Mouse (Mus musculus) lung, embryonic 16.5 days (tissue): ENCODE measurements around the gene Nxpe2. TPM values are rescaled to one million over a fixed set of nuclear protein-coding genes. Genes with fewer than 3 reads are reported as not detected.

Source experiments
- ATAC-seq: fragments of 200-750 bp; cut with Nextera tagmentation; 2 replicates; pipeline ENCODE4 v1.8.0; 2017; ENCODE audit warnings: low read depth, mild to moderate bottlenecking, moderate library complexity
- H3K27ac ChIP-seq: fragments of 300-500 bp; sonication (generic); 2 replicates; pipeline ENCODE4 v1.5.1; 2014; ENCODE audit warnings: mild to moderate bottlenecking, control low read depth, low read length
- H3K27me3 ChIP-seq: fragments of 300-500 bp; sonication (generic); 2 replicates; pipeline ENCODE4 v1.6.1; 2014; ENCODE audit warnings: low read depth, low read length, mixed read lengths; ENCODE audit not compliant: control insufficient read depth, insufficient read depth
- H3K36me3 ChIP-seq: fragments of 300-500 bp; sonication (generic); 2 replicates; pipeline ENCODE4 v1.6.1; 2014; ENCODE audit warnings: low read length; ENCODE audit not compliant: control insufficient read depth, insufficient read depth
- H3K4me1 ChIP-seq: fragments of 300-500 bp; sonication (generic); replicated peaks from 2 replicates; pipeline ENCODE4 v1.6.1; 2014; ENCODE audit warnings: low read length, mixed read lengths; ENCODE audit not compliant: control insufficient read depth, insufficient read depth
- H3K4me2 ChIP-seq: fragments of 300-500 bp; sonication (generic); 2 replicates; pipeline ENCODE4 v1.6.1; 2014; ENCODE audit warnings: low read depth, low read length, control low read depth
- H3K4me3 ChIP-seq: fragments of 300-500 bp; sonication (generic); 2 replicates; pipeline ENCODE4 v1.5.1; 2014; ENCODE audit warnings: mild to moderate bottlenecking, low read length, control low read depth
- H3K9ac ChIP-seq: fragments of 300-500 bp; sonication (generic); 2 replicates; pipeline ENCODE4 v1.6.1; 2014; ENCODE audit warnings: low read length, control low read depth
- H3K9me3 ChIP-seq: fragments of 300-500 bp; sonication (generic); 2 replicates; pipeline ENCODE4 v1.6.1; 2016; ENCODE audit warnings: low read length; ENCODE audit not compliant: control insufficient read depth
- WGBS: fragments of 180-500 bp; shearing (Covaris S2); extraction: QIAGEN DNeasy Blood & Tissue Kit; methylation state at CpG from one replicate; pipeline ENCODE4 v1.1.7; 2014; 5-methylcytosine and 5-hydroxymethylcytosine counted together
- polyA plus RNA-seq: library from polyadenylated mRNA; unstranded; fragments of >200 nt; fragmentation: Nextera tagmentation; extraction: Ambion mirVana; gene quantifications from 2 replicates; pipeline ENCODE4 v1.2.1, GENCODE M21; 2015

Nxpe2 gene
- polyA plus RNA-seq, 1 experiment from 2014 or later, result 1.3 TPM

DNA sequence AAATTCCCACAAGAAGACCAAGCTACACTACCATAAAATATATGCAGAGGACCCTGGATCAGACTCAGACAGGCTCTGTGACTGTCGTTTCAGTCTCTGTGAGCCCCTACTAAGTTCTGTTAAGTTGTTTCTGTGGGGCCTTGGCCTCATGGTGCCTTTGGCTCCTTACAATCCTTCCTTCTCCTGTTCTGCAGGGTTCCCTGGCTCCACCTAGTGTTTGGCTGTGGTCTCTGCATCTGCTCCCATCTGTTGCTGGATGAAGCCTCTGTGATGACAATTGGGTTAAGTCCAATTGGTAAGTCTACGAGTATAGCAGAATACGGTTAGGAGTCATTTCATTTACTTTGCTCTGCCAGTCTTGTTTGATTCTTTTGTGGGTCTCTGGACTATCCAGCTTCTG lies 1.5 kb upstream of the Nxpe2 start:
- no peaks in the 10 kb centered on the region for H3K36me3 ChIP-seq
- H3K4me3 ChIP-seq, result no peak overlapping the region
- no peaks in the 10 kb centered on the region for H3K9me3 ChIP-seq
- H3K9ac ChIP-seq, result no peak overlapping the region
- no peak overlapping the region for H3K27ac ChIP-seq
- H3K27me3 ChIP-seq, result no peaks in the 10 kb centered on the region
- no peaks in the 10 kb centered on the region for H3K4me1 ChIP-seq
- H3K4me2 ChIP-seq, result no peak overlapping the region
- ATAC-seq, result 0 out of 2 replicates have a peak, but pooled peaks have one; percentile 43
- WGBS, result 30% methylated on average over 3 of the region's 3 CpGs

DNA sequence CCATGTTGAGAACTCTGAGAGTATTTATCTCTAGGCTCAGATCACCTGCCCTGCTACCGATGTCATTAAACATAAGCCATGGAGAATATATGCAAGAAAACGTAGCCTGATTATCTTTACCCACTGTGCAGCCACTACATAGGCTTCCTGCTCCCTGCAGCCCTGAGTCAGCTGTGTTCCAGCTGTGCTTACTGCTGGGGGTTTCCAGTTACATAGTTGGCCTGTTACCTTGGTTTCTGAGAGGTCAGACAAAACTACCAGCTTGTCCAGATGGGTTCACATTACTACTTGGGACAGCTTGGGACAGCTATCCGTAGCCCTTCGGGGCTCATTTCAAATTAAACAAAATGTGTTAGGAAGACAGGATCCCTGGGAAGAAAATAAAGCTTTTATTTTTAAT lies 868 bp upstream of the Nxpe2 start:
- H3K27ac ChIP-seq, result peak overlapping the region; percentile 4; the same call in 1 of the 2 replicates
- no peak for ATAC-seq
- no peak overlapping the region for H3K4me2 ChIP-seq
- no peaks in the 10 kb centered on the region for H3K4me1 ChIP-seq
- H3K36me3 ChIP-seq, result no peaks in the 10 kb centered on the region
- WGBS, result 68% methylated on average over 4 of the region's 4 CpGs
- H3K4me3 ChIP-seq, result no peak overlapping the region
- H3K9me3 ChIP-seq, result no peaks in the 10 kb centered on the region
- H3K27me3 ChIP-seq, result no peaks in the 10 kb centered on the region
- no peak overlapping the region for H3K9ac ChIP-seq

DNA sequence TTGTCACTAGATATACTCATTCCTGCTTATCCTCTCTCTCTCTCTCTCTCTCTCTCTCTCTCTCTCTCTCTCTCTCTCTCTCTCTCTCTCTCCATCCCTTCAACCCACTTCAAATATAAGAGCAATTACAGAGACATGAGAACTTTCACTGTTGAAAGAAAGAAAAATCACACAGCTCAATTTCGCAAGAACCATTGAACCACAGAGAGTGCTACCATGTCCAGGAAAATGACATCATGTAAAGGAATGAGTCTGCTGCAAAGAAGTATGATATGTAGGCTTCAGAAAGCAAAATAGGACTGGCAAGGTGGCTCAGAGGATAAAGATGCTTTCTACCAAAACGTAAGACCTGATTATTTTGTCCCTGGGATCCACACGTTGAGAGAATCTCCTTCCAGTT lies 7.4 kb downstream of the Nxpe2 start:
- ATAC-seq, result no peak
- WGBS, result 76% methylated on average over 3 of the region's 3 CpGs
- Histone ChIP-seq H3K27me3 (no peaks in the 10 kb centered on the region), H3K36me3 (no peaks in the 10 kb centered on the region), H3K4me1 (no peaks in the 10 kb centered on the region), H3K27ac (no peak overlapping the region), H3K4me2 (no peak overlapping the region), H3K9me3 (no peaks in the 10 kb centered on the region), H3K4me3 (no peak overlapping the region), H3K9ac (no peak overlapping the region)

DNA sequence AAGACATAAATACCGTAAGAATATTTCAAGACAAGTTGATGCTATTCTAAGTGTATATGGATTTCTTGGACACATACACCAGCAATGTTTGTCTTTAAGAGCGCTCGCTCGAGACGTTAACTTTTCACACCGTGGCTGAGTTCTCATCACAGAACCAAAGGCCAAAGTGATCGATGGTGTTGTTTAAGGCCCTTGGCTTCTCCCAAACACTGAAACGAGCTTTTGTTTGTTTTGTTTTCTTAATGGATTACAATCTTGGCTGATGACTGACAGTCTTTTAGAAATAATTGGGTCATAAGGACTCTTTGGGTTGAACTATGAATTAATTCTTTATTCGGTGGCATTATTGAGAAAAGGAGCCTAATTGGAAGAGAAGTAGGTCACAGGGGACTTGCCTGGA lies 7.8 kb downstream of the Nxpe2 start:
- Histone ChIP-seq H3K9ac (no peak overlapping the region), H3K27ac (no peak overlapping the region), H3K9me3 (no peaks in the 10 kb centered on the region), H3K4me2 (no peak overlapping the region), H3K4me1 (no peaks in the 10 kb centered on the region), H3K4me3 (no peak overlapping the region), H3K27me3 (no peaks in the 10 kb centered on the region), H3K36me3 (no peaks in the 10 kb centered on the region)
- WGBS, result 56% methylated on average over 9 of the region's 9 CpGs
- no peak for ATAC-seq

DNA sequence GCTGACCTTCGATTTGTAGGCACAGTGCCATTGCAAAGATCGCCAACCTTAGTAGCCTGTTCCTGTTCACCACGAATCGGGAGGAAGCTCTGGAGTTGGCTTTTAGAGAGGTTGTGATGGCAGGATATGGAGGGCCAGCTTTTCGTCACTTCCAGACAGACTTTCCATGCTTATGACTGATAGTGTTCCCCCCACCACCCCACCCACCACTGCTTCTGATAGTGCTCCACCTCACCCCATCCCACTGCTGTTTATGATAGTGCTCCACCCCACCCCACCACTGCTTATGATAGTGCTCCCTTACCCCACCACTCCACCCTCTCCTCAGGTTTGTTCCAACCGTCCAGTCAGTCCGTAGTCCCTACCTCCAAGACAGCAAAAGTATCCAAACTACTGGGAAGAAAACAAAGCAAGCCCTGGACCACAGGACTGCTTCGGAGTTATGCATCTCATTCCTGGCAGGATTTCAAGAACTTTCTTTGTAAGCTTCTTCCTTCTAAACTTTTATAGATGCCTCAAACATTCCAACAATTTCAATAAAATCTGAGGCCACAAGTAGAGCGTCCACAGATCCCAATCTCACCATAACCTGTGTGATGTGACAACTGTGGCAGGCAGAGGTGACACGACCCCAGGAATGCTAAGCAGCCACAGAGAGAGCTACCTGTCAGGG lies 12.4 kb downstream of the Nxpe2 start:
- Histone ChIP-seq H3K4me1 (no peaks in the 10 kb centered on the region), H3K27ac (no peak overlapping the region), H3K36me3 (no peaks in the 10 kb centered on the region), H3K9me3 (no peaks in the 10 kb centered on the region), H3K4me3 (no peak overlapping the region), H3K9ac (no peak overlapping the region), H3K4me2 (no peak overlapping the region), H3K27me3 (no peaks in the 10 kb centered on the region)
- WGBS, result 60% methylated on average over 10 of the region's 10 CpGs
- ATAC-seq, result no peak

DNA sequence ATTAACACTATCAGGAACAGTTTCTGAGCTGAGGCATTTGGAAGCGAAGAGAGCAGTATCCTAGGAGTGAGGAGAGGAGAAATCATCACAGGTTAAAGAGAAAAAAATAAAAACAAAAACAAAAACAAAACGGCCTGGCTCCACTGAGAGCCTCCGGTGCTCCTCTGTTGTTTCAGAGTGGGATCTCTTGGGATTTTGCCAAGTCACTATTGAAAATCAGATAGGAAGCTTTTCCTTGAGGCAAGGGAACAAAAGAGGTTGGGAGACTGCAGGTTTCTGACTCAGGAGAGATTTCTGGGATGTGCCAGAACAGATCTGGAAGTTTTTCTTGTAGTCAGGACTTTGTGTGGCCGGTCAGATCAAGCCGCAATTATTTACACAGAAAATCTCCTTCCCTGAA lies 13.7 kb downstream of the Nxpe2 start:
- no peak overlapping the region for H3K9ac ChIP-seq
- H3K4me3 ChIP-seq, result no peak overlapping the region
- ATAC-seq, result no peak
- H3K4me1 ChIP-seq, result no peaks in the 10 kb centered on the region
- no peak overlapping the region for H3K27ac ChIP-seq
- H3K36me3 ChIP-seq, result no peaks in the 10 kb centered on the region
- H3K9me3 ChIP-seq, result no peaks in the 10 kb centered on the region
- no peak overlapping the region for H3K4me2 ChIP-seq
- no peaks in the 10 kb centered on the region for H3K27me3 ChIP-seq
- WGBS, result 55% methylated on average over 5 of the region's 5 CpGs

DNA sequence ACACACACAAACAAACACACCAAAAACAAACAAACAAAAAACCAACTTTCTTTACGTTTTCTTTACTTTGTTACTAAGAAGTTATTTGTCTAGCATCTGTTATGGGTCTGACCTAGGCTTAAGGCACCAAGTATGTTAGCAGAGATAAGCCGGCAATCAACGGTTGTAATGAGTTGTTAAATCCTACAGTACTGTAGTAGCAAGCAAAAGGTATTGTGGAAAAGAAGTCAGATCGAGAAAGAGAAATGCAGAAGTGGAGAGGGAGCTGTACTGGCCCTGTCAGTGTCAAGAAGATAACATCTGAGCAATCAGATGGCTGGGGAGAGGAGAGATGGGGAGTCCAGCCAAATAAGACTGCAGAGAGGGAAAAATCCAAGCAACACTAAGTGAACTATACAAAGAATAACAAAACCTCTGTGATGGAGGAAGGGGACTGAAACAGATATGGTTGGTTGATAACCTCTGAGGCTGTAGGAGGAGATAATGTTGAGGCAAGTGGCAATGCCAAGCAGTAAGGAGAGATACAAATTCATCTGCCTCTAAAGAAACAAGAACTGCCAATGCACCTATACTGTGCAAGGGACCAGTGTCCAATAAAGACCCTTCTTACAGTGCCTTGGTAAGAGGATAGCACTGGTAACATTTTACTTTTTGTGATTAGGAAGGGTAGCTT lies 14.3 kb downstream of the Nxpe2 start:
- ATAC-seq, result no peak
- Histone ChIP-seq H3K4me3 (no peak overlapping the region), H3K4me2 (no peak overlapping the region), H3K36me3 (no peaks in the 10 kb centered on the region), H3K4me1 (no peaks in the 10 kb centered on the region), H3K27ac (no peak overlapping the region), H3K27me3 (no peaks in the 10 kb centered on the region), H3K9me3 (no peaks in the 10 kb centered on the region), H3K9ac (no peak overlapping the region)
- 46% methylated on average over 4 of the region's 4 CpGs for WGBS

DNA sequence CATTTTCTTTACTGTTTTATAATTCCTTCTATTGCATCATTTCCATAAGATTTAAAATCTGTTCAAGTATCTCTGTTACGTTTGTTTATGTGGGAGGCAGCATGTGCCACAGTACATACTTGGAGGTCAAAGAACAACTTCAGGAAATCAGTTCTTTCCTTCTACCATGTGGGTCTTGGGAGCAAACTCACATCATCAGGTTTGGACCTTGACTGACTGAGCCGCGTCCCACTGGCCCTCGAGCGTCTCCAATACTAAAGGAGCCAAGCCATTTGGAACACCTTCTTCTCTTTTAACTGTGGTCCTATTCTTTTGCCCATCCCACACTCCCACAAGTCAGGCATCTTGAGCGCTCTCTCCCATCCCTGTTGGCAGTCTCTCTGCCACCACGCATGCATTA lies 23.7 kb downstream of the Nxpe2 start:
- Histone ChIP-seq H3K27ac (no peak overlapping the region), H3K27me3 (no peaks in the 10 kb centered on the region), H3K4me3 (no peak overlapping the region), H3K36me3 (no peaks in the 10 kb centered on the region), H3K4me2 (no peak overlapping the region), H3K9ac (no peak overlapping the region), H3K9me3 (no peaks in the 10 kb centered on the region), H3K4me1 (no peaks in the 10 kb centered on the region)
- peak; percentile 54; the same call in 1 of the 2 replicates for ATAC-seq
- WGBS, result 52% methylated on average over 7 of the region's 7 CpGs

DNA sequence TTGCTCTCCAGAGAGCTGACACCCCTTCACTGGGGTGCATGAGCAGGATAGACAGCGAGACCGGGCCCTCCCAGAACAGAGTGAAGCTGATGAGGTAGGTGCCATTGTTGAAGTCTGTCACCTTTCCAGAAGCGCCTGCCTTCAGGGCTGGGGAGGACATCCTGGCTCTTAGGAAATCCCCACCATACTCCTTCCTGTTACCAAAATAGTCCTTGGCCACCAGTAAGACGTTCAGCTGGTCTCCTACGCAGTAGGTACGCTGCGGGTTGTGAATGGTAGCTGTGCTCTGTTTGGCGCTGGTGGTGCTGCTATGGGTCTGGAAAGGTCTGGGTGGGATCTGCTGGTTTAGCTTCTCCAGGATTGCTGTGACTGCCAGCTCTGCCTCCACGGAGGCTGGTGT lies 26.9 kb downstream of the Nxpe2 start:
- Histone ChIP-seq H3K4me1 (no peaks in the 10 kb centered on the region), H3K4me3 (no peak overlapping the region), H3K27ac (no peak overlapping the region), H3K9ac (no peak overlapping the region), H3K27me3 (no peaks in the 10 kb centered on the region), H3K9me3 (no peaks in the 10 kb centered on the region), H3K36me3 (no peaks in the 10 kb centered on the region), H3K4me2 (no peak overlapping the region)
- WGBS, result 79% methylated on average over 9 of the region's 9 CpGs
- no peak for ATAC-seq
